Mouse (Mus musculus) liver, embryonic 12.5 days (tissue): Measurements from ENCODE around the gene S100a11. TPM values are rescaled to one million over a fixed set of nuclear protein-coding genes. Genes with fewer than 3 reads are reported as not detected.

Experiments used
- ATAC-seq: fragments of 200-750 bp; cut with Nextera tagmentation; 2 replicates; pipeline ENCODE4 v1.8.0; 2017; ENCODE audit warnings: moderate number of reproducible peaks, mild to moderate bottlenecking, moderate library complexity
- H3K27ac ChIP-seq: fragments of 300-500 bp; sonication (generic); 2 replicates; pipeline ENCODE4 v1.5.1; 2016; ENCODE audit warnings: mild to moderate bottlenecking
- H3K27me3 ChIP-seq: fragments of 300-500 bp; sonication (generic); replicated peaks from 2 replicates; pipeline ENCODE4 v1.6.1; 2016; ENCODE audit warnings: mild to moderate bottlenecking, moderate library complexity
- H3K36me3 ChIP-seq: fragments of 300-500 bp; sonication (generic); 2 replicates; pipeline ENCODE4 v1.6.1; 2016; ENCODE audit warnings: mild to moderate bottlenecking, moderate library complexity
- H3K4me1 ChIP-seq: fragments of 300-500 bp; sonication (generic); 2 replicates; pipeline ENCODE4 v1.6.1; 2016
- H3K4me2 ChIP-seq: fragments of 300-500 bp; sonication (generic); 2 replicates; pipeline ENCODE4 v1.6.1; 2016; ENCODE audit warnings: mild to moderate bottlenecking, moderate library complexity
- H3K4me3 ChIP-seq: fragments of 300-500 bp; sonication (generic); 2 replicates; pipeline ENCODE4 v1.5.1; 2016; ENCODE audit warnings: mild to moderate bottlenecking, moderate library complexity
- H3K9ac ChIP-seq: fragments of 300-500 bp; sonication (generic); 2 replicates; pipeline ENCODE4 v1.6.1; 2016; ENCODE audit warnings: mild to moderate bottlenecking, moderate library complexity
- H3K9me3 ChIP-seq: fragments of 300-500 bp; sonication (generic); replicated peaks from 2 replicates; pipeline ENCODE4 v1.6.1; 2016; ENCODE audit warnings: mild to moderate bottlenecking, moderate library complexity
- WGBS: fragments of 180-500 bp; shearing (Covaris S2); methylation state at CpG from one replicate; pipeline ENCODE4 v1.1.7; 2016; ENCODE audit not compliant: insufficient replicate concordance; 5-methylcytosine and 5-hydroxymethylcytosine counted together
- polyA plus RNA-seq: library from polyadenylated mRNA; unstranded; fragments of >200 nt; fragmentation: Nextera tagmentation; extraction: Ambion mirVana; gene quantifications from 2 replicates; pipeline ENCODE4 v1.2.1, GENCODE M21; 2016

The S100a11 gene
- polyA plus RNA-seq, 1 experiment from 2014 or later: 158 TPM

- Histone ChIP-seq H3K27ac (no peak overlapping the region), H3K4me3 (no peak overlapping the region), H3K27me3 (no peaks in the 10 kb centered on the region), H3K4me1 (no peaks in the 10 kb centered on the region), H3K4me2 (peak overlapping the region; percentile 27), H3K36me3 (no peaks in the 10 kb centered on the region), H3K9ac (no peak overlapping the region), H3K9me3 (no peaks in the 10 kb centered on the region)
- WGBS: 26% methylated on average over 30 of the region's 30 CpGs
- 0 out of 2 replicates have a peak, but pooled peaks have one; percentile 44 for ATAC-seq
Observed at GRCm38 (mm10) chr3:93505960-93506863, 14.1 kb upstream of the S100a11 start.

- Histone ChIP-seq H3K4me3 (no peak overlapping the region), H3K27ac (no peak overlapping the region), H3K9me3 (no peaks in the 10 kb centered on the region), H3K27me3 (no peaks in the 10 kb centered on the region), H3K9ac (no peak overlapping the region), H3K4me2 (no peak overlapping the region; the same call in 1 of the 2 replicates), H3K4me1 (no peaks in the 10 kb centered on the region), H3K36me3 (no peaks in the 10 kb centered on the region)
- ATAC-seq: no peak
- 63% methylated on average over 5 of the region's 5 CpGs for WGBS
Observed at GRCm38 (mm10) chr3:93506881-93507325, 13.4 kb upstream of the S100a11 start.

- Histone ChIP-seq H3K36me3 (no peaks in the 10 kb centered on the region), H3K27me3 (no peaks in the 10 kb centered on the region), H3K27ac (no peak overlapping the region), H3K4me2 (no peak overlapping the region), H3K9ac (no peak overlapping the region), H3K4me1 (no peaks in the 10 kb centered on the region), H3K4me3 (no peak overlapping the region), H3K9me3 (no peaks in the 10 kb centered on the region)
- no peak for ATAC-seq
- 25% methylated on average over 1 of the region's 1 CpGs for WGBS
Observed at GRCm38 (mm10) chr3:93509301-93509700, 11.0 kb upstream of the S100a11 start.

DNA sequence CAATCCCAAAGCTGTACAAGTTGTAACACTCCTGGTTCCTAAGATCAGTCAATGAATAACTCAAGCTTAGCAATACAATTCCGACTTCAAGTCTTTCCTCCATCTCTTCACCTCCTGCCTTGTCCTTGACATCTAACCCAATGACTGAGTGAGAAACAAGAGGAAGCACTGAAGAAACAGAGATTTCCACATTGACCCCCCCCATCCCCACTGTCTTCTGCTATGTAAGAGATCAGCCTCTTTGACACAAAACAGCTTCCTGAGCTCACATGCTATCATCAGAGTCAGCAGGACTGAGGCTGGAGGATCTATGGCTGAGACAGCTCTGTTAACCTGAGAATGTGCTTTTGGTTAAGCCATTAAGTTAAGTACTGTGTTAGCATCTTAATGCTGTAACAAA is 9.3 kb upstream of the S100a11 start:
- no peak overlapping the region for H3K27ac ChIP-seq
- no peak overlapping the region for H3K9ac ChIP-seq
- no peak overlapping the region for H3K4me2 ChIP-seq
- no peaks in the 10 kb centered on the region for H3K4me1 ChIP-seq
- no peak overlapping the region for H3K4me3 ChIP-seq
- no peaks in the 10 kb centered on the region for H3K27me3 ChIP-seq
- WGBS: 59% methylated on average over 1 of the region's 1 CpGs
- no peaks in the 10 kb centered on the region for H3K36me3 ChIP-seq
- ATAC-seq: no peak
- no peaks in the 10 kb centered on the region for H3K9me3 ChIP-seq

- H3K9me3 ChIP-seq: no peaks in the 10 kb centered on the region
- no peak for ATAC-seq
- H3K27ac ChIP-seq: no peak overlapping the region
- no peaks in the 10 kb centered on the region for H3K36me3 ChIP-seq
- no peaks in the 10 kb centered on the region for H3K4me1 ChIP-seq
- H3K9ac ChIP-seq: no peak overlapping the region
- no peak overlapping the region for H3K4me2 ChIP-seq
- 81% methylated on average over 1 of the region's 1 CpGs for WGBS
- H3K27me3 ChIP-seq: no peaks in the 10 kb centered on the region
- no peak overlapping the region for H3K4me3 ChIP-seq
Observed at GRCm38 (mm10) chr3:93511801-93512200, 8.5 kb upstream of the S100a11 start.

DNA sequence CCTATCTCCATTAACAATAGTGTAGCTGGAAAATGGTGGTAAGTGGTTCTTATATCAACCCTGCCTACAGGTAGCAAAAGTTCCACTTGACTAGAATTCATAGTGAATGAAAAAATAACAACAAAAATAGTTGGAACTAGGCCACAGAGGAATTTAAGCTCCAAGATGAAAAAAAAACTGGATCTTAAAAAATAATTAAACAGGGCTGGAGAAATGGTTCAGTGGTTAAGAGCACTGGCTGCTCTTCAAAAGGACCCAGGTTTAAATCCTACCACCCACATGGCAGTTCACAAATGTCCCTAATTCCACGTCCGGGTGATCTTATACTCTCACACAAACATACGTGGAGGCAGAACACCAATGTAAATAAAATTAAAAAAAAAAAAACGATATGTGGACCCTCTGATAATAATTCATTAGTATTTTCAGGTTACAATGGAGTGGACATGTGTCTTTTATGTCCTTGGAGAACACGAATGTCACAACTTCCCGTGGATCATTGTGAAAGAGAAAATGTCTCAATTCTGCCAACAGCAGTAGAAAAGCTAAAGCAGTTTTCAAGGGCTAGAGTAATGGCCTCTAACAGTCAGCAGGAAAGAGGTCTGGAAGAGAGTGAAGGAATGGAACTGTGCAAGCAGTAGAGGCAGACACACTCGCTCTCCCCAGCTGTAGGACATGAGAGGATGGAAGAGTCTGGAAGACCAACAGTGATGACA is 7.7 kb upstream of the S100a11 start:
- Histone ChIP-seq H3K4me2 (no peak overlapping the region), H3K36me3 (no peaks in the 10 kb centered on the region), H3K27me3 (no peaks in the 10 kb centered on the region), H3K9me3 (no peaks in the 10 kb centered on the region), H3K9ac (no peak overlapping the region), H3K4me3 (no peak overlapping the region), H3K27ac (no peak overlapping the region), H3K4me1 (no peaks in the 10 kb centered on the region)
- ATAC-seq: no peak
- 70% methylated on average over 7 of the region's 7 CpGs for WGBS

DNA sequence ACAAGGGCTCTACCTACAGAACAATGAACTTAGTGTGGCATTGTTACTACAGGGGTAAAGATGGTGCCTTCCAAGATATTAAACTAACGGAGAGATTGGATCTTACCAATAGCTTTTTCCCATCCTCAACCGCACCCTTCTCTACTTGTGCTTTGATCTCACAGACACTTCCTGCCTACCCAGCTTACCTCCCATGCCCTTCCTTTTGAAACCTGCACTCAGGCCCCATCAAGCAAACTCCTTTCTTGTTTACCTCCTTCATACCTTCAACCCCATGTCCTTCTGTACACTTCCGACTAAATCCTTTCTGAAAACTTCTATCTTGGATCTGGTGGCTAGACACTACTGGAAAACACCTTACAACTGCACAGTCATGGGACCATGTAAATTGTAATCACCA is 5.7 kb upstream of the S100a11 start:
- Histone ChIP-seq H3K9me3 (no peaks in the 10 kb centered on the region), H3K4me2 (no peak overlapping the region), H3K9ac (no peak overlapping the region), H3K4me3 (no peak overlapping the region), H3K27me3 (no peaks in the 10 kb centered on the region), H3K36me3 (no peaks in the 10 kb centered on the region), H3K4me1 (no peaks in the 10 kb centered on the region), H3K27ac (no peak overlapping the region)
- 71% methylated on average over 3 of the region's 3 CpGs for WGBS
- ATAC-seq: no peak

DNA sequence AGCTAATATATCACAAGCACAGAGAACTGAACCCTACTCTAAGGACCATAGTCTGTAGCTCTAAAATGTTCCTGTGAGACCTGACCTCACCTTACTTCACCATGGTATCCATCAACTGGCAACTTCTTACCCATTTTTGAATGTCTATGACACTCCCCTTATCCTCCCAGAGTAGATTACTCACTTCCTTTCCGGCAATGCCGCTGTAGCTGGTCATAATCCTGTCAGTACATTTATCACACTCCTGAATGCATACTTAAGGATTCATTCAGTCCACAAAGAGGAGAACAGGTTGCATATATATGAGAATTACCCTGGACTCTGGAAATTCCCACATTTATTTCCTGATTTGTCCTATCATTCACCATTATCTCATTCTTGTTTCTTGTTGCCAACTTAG is 2.9 kb upstream of the S100a11 start:
- H3K4me2 ChIP-seq: no peak overlapping the region
- no peak overlapping the region for H3K27ac ChIP-seq
- H3K36me3 ChIP-seq: no peaks in the 10 kb centered on the region
- H3K9ac ChIP-seq: no peak overlapping the region
- ATAC-seq: no peak
- peaks cover 17% of the 10 kb centered on the region for H3K4me1 ChIP-seq
- H3K4me3 ChIP-seq: no peak overlapping the region
- no peaks in the 10 kb centered on the region for H3K9me3 ChIP-seq
- 46% methylated on average over 2 of the region's 2 CpGs for WGBS
- no peaks in the 10 kb centered on the region for H3K27me3 ChIP-seq

GRCm38 (mm10) chr3:93519856-93520329 is 395 bp upstream of the S100a11 start:
- 51% methylated on average over 5 of the region's 5 CpGs for WGBS
- no peak overlapping the region for H3K27ac ChIP-seq

GRCm38 (mm10) chr3:93521462-93522057 is 1.3 kb downstream of the S100a11 start:
- H3K27ac ChIP-seq: no peak overlapping the region
- no peak for ATAC-seq
- peak overlapping the region; percentile 77 for H3K4me2 ChIP-seq
- H3K9me3 ChIP-seq: no peaks in the 10 kb centered on the region
- no peaks in the 10 kb centered on the region for H3K27me3 ChIP-seq
- WGBS: 72% methylated on average over 8 of the region's 8 CpGs
- peak overlapping the region; percentile 59 for H3K4me3 ChIP-seq
- H3K4me1 ChIP-seq: peaks cover 17% of the 10 kb centered on the region
- no peak overlapping the region for H3K9ac ChIP-seq
- H3K36me3 ChIP-seq: peaks cover 8% of the 10 kb centered on the region; the same call in 1 of the 2 replicates

More at GRCm38 (mm10) chr3:93519856-93520329, 395 bp upstream of the S100a11 start:
- Histone ChIP-seq H3K9ac (no peak overlapping the region), H3K4me2 (peak overlapping the region; percentile 77), H3K36me3 (0 out of 2 replicates have a peak, but pooled peaks cover 2% of the 10 kb centered on the region), H3K4me3 (peak overlapping the region; percentile 59), H3K9me3 (no peaks in the 10 kb centered on the region), H3K4me1 (peaks cover 17% of the 10 kb centered on the region), H3K27me3 (no peaks in the 10 kb centered on the region)
- peak; percentile 35 for ATAC-seq

- no peaks in the 10 kb centered on the region for H3K9me3 ChIP-seq
- no peak overlapping the region for H3K4me2 ChIP-seq
- peaks cover 17% of the 10 kb centered on the region for H3K4me1 ChIP-seq
- WGBS: 26% methylated on average over 7 of the region's 7 CpGs
- H3K4me3 ChIP-seq: no peak overlapping the region
- H3K27me3 ChIP-seq: no peaks in the 10 kb centered on the region
- H3K9ac ChIP-seq: no peak overlapping the region
- H3K36me3 ChIP-seq: peaks cover 9% of the 10 kb centered on the region; the same call in 1 of the 2 replicates
- H3K27ac ChIP-seq: no peak overlapping the region
- ATAC-seq: no peak
Observed at GRCm38 (mm10) chr3:93522611-93523010, 2.3 kb downstream of the S100a11 start.
